Mouse (Mus musculus) forebrain, postnatal 0 days (tissue): ENCODE results near the gene Mfsd13b. TPM values are rescaled to one million over a fixed set of nuclear protein-coding genes. Genes with fewer than 3 reads are reported as not detected.
"Not testable (repeated sequence)": the region's sequence is repeated elsewhere in the genome, so short reads cannot be mapped to it uniquely, and the experiment has no call there.

Experiments
- ATAC-seq: fragments of 200-750 bp; cut with Nextera tagmentation; 2 replicates; pipeline ENCODE4 v1.8.0; 2017; ENCODE audit warnings: mild to moderate bottlenecking, moderate library complexity
- DNase-seq: peaks from one replicate; pipeline ENCODE4 v3.0.0-alpha.2; 2015
- H3K27ac ChIP-seq: fragments of 300-500 bp; sonication (generic); 2 replicates; pipeline ENCODE4 v1.5.1; 2014; ENCODE audit warnings: low read depth, mild to moderate bottlenecking, antibody characterized with exemption, low read length, moderate library complexity, mixed read lengths
- H3K27me3 ChIP-seq: fragments of 300-500 bp; sonication (generic); 2 replicates; pipeline ENCODE4 v1.6.1; 2014; ENCODE audit warnings: mild to moderate bottlenecking, low read length, mixed read lengths; ENCODE audit not compliant: insufficient read depth
- H3K36me3 ChIP-seq: fragments of 300-500 bp; sonication (generic); 2 replicates; pipeline ENCODE4 v1.6.1; 2014; ENCODE audit warnings: mild to moderate bottlenecking, moderate library complexity; ENCODE audit not compliant: insufficient read depth
- H3K4me1 ChIP-seq: fragments of 300-500 bp; sonication (generic); 2 replicates; pipeline ENCODE4 v1.6.1; 2014; ENCODE audit warnings: antibody characterized with exemption; ENCODE audit not compliant: insufficient read depth
- H3K4me2 ChIP-seq: fragments of 300-500 bp; sonication (generic); 2 replicates; pipeline ENCODE4 v1.6.1; 2014; ENCODE audit warnings: low read depth, mild to moderate bottlenecking, moderate library complexity
- H3K4me3 ChIP-seq: fragments of 300-500 bp; sonication (generic); 2 replicates; pipeline ENCODE4 v1.5.1; 2014; ENCODE audit warnings: low read depth, low read length, mixed read lengths
- H3K9ac ChIP-seq: fragments of 300-500 bp; sonication (generic); 2 replicates; pipeline ENCODE4 v1.6.1; 2014; ENCODE audit warnings: mild to moderate bottlenecking
- H3K9me3 ChIP-seq: fragments of 300-500 bp; sonication (generic); 2 replicates; pipeline ENCODE4 v1.6.1; 2016; ENCODE audit warnings: low read length
- CTCF ChIP-seq: sonication (generic); IDR thresholded peaks from 2 replicates; pipeline ENCODE4 v1.5.1; 2016; ENCODE audit warnings: antibody characterized with exemption, control low read depth, low read depth
- WGBS: fragments of 180-500 bp; shearing (Covaris S2); extraction: QIAGEN DNeasy Blood & Tissue Kit; methylation state at CpG from one replicate; pipeline ENCODE4 v1.1.7; 2014; 5-methylcytosine and 5-hydroxymethylcytosine counted together
- polyA plus RNA-seq: library from polyadenylated mRNA; unstranded; fragments of >200 nt; fragmentation: Nextera tagmentation; extraction: Ambion mirVana; gene quantifications from 2 replicates; pipeline ENCODE4 v1.2.1, GENCODE M21; 2015
- total RNA-seq: library from RNA; depleted of rRNA; stranded (reverse); fragments of >200 nt; gene quantifications from 2 replicates; pipeline ENCODE4 v1.2.3, GENCODE M21; 2014

Mfsd13b gene
- total and polyA plus RNA-seq, 2 experiments from 2014 or later, result 0.21 to 0.48 TPM

GRCm38 (mm10) chr7:120941214-120941613 lies 41.1 kb upstream of the Mfsd13b start:
- Histone ChIP-seq H3K27ac (no peak overlapping the region), H3K4me2 (no peak overlapping the region), H3K27me3 (no peaks in the 10 kb centered on the region), H3K9ac (no peak overlapping the region), H3K4me1 (no peaks in the 10 kb centered on the region), H3K9me3 (no peaks in the 10 kb centered on the region), H3K36me3 (peaks cover 87% of the 10 kb centered on the region), H3K4me3 (no peak overlapping the region)
- DNase-seq, result no peak
- ATAC-seq, result no peak
- WGBS, result 95% methylated on average over 6 of the region's 6 CpGs
- no peak for TF ChIP-seq CTCF

GRCm38 (mm10) chr7:120942506-120942905 lies 39.8 kb upstream of the Mfsd13b start:
- H3K4me1 ChIP-seq, result no peaks in the 10 kb centered on the region
- no peaks in the 10 kb centered on the region for H3K9me3 ChIP-seq
- no peak overlapping the region for H3K4me3 ChIP-seq
- H3K27me3 ChIP-seq, result no peaks in the 10 kb centered on the region
- H3K4me2 ChIP-seq, result no peak overlapping the region
- no peak for DNase-seq
- H3K36me3 ChIP-seq, result peaks cover 78% of the 10 kb centered on the region
- 49% methylated on average over 1 of the region's 1 CpGs for WGBS
- no peak for TF ChIP-seq CTCF
- no peak overlapping the region for H3K27ac ChIP-seq
- no peak overlapping the region for H3K9ac ChIP-seq
- no peak for ATAC-seq

- Histone ChIP-seq H3K4me3 (no peak overlapping the region), H3K36me3 (peaks cover 73% of the 10 kb centered on the region), H3K27ac (no peak overlapping the region), H3K27me3 (no peaks in the 10 kb centered on the region), H3K9ac (no peak overlapping the region), H3K4me1 (no peaks in the 10 kb centered on the region), H3K4me2 (no peak overlapping the region), H3K9me3 (no peaks in the 10 kb centered on the region)
- no peak for TF ChIP-seq CTCF
- ATAC-seq, result no peak
- DNase-seq, result no peak
- WGBS, result 80% methylated on average over 7 of the region's 8 CpGs
These were observed 38.3 kb upstream of the Mfsd13b start for GRCm38 (mm10) chr7:120943936-120944509.

DNA sequence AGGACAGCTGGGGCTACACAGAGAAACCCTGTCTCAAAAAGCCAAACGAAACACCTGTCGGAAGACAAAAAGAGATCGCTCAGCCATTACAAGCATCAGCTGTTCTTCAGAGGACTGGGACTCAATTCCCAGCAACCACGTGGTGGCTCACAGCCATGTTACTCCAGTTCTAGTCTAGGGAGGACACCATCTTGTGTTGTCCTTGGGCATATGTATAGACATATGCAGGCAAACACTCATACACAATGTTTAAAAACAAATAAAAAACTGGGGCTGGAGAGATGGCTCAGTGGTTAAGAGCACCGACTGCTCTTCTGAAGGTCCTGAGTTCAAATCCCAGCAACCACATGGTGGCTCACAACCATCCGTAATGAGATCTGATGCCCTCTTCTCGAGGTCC lies 28.7 kb upstream of the Mfsd13b start:
- peak; percentile 74 for DNase-seq
- H3K27ac ChIP-seq, H3K4me2 ChIP-seq, H3K36me3 ChIP-seq, H3K27me3 ChIP-seq, H3K9me3 ChIP-seq, H3K4me1 ChIP-seq, H3K4me3 ChIP-seq, H3K9ac ChIP-seq: not testable (repeated sequence)
- WGBS, result 75% methylated on average over 7 of the region's 7 CpGs
- ATAC-seq, result peak; percentile 74

- no peak for TF ChIP-seq CTCF
- DNase-seq (no peak), ATAC-seq (no peak)
- no peaks in the 10 kb centered on the region for H3K9me3 ChIP-seq
- no peaks in the 10 kb centered on the region for H3K4me1 ChIP-seq
- no peak overlapping the region for H3K4me2 ChIP-seq
- no peak overlapping the region for H3K27ac ChIP-seq
- H3K36me3 ChIP-seq, result peaks cover 20% of the 10 kb centered on the region
- no peak overlapping the region for H3K9ac ChIP-seq
- H3K27me3 ChIP-seq, result no peaks in the 10 kb centered on the region
- no peak overlapping the region for H3K4me3 ChIP-seq
- WGBS, result 52% methylated on average over 2 of the region's 2 CpGs
These were observed 22.2 kb upstream of the Mfsd13b start for GRCm38 (mm10) chr7:120960116-120960515.

GRCm38 (mm10) chr7:120960601-120961000 lies 21.7 kb upstream of the Mfsd13b start:
- Histone ChIP-seq H3K27ac (no peak overlapping the region), H3K27me3 (no peaks in the 10 kb centered on the region), H3K4me2 (no peak overlapping the region), H3K9me3 (no peaks in the 10 kb centered on the region), H3K9ac (no peak overlapping the region), H3K4me1 (no peaks in the 10 kb centered on the region), H3K36me3 (peaks cover 20% of the 10 kb centered on the region), H3K4me3 (no peak overlapping the region)
- 83% methylated on average over 6 of the region's 6 CpGs for WGBS
- ATAC-seq, result no peak
- peak; percentile 23; the same call in 1 of the 2 replicates for TF ChIP-seq CTCF
- DNase-seq, result no peak

- no peaks in the 10 kb centered on the region for H3K27me3 ChIP-seq
- peaks cover 20% of the 10 kb centered on the region for H3K36me3 ChIP-seq
- ATAC-seq, result no peak
- no peaks in the 10 kb centered on the region for H3K9me3 ChIP-seq
- TF ChIP-seq CTCF, result no peak
- no peak overlapping the region for H3K27ac ChIP-seq
- H3K9ac ChIP-seq, result no peak overlapping the region
- 74% methylated on average over 3 of the region's 3 CpGs for WGBS
- DNase-seq, result no peak
- no peak overlapping the region for H3K4me2 ChIP-seq
- H3K4me3 ChIP-seq, result no peak overlapping the region
- no peaks in the 10 kb centered on the region for H3K4me1 ChIP-seq
These were observed 20.4 kb upstream of the Mfsd13b start for GRCm38 (mm10) chr7:120961893-120962292.
